ENCODE assay signal across 15 mouse cellular contexts in genomic region chr4:125824525-125824924, GRCm38 (mm10).
A peak's percentile ranks its signal among the peaks of the same experiment; 100 is the strongest.
DNase-seq lines count a peak whose midpoint lies in the region; ATAC-seq and TF ChIP-seq lines count a peak whose summit lies in the region.
"Had no signal": no experiment of that assay in that cellular context is flagged by ENCODE, and none has a peak within 500 bp of the region (broad histone marks: within the 10 kb centered on the region; RNA-seq: fewer than 3 reads in every experiment).

No protein-coding gene starts in this region.

- H3K9me3 ChIP-seq in forebrain, embryonic 16.5 days (ENCODE audit: control insufficient read depth, low read length): no peaks in the 10 kb centered on the region
- H3K9me3 ChIP-seq: limb, embryonic 15.5 days; lung, embryonic 15.5 days; midbrain, embryonic 12.5 days; neural tube, embryonic 13.5 days; stomach, embryonic 15.5 days had no signal

- 45% methylated on average over 3 of the region's 3 CpGs for WGBS in forebrain, embryonic 16.5 days
- WGBS in lung, adult 2 months: 14% methylated on average over 3 of the region's 3 CpGs

- no peak overlapping the region for H3K4me3 ChIP-seq in forebrain, embryonic 16.5 days (replicated peaks; ENCODE audit: low read length)
- no peak overlapping the region for H3K4me3 ChIP-seq in lung, adult 2 months (replicated peaks; ENCODE audit: extremely low read depth, low read depth, low read length)
- H3K4me3 ChIP-seq: limb, embryonic 15.5 days; lung, embryonic 15.5 days; midbrain, embryonic 12.5 days; neural tube, embryonic 13.5 days; stomach, embryonic 15.5 days had no signal

- H3K27ac ChIP-seq in forebrain, embryonic 16.5 days (ENCODE audit: low read length): peak overlapping the region; percentile 37; the same call in 1 of the 2 replicates
- H3K27ac ChIP-seq: kidney, postnatal 0 days; limb, embryonic 15.5 days; lung, embryonic 15.5 days; midbrain, embryonic 12.5 days; neural tube, embryonic 13.5 days; stomach, embryonic 15.5 days had no signal

- no peak for TF ChIP-seq CTCF in lung, adult 2 months (IDR thresholded peaks at IDR 0.05; ENCODE audit: insufficient read depth, low read length)

- H3K4me2 ChIP-seq in forebrain, embryonic 16.5 days (ENCODE audit: low read length): no peak overlapping the region
- H3K4me2 ChIP-seq: limb, embryonic 15.5 days; lung, embryonic 15.5 days; midbrain, embryonic 12.5 days; neural tube, embryonic 13.5 days; stomach, embryonic 15.5 days had no signal

- H3K36me3 ChIP-seq in forebrain, embryonic 16.5 days (ENCODE audit: control insufficient read depth, insufficient read depth): no peaks in the 10 kb centered on the region
- H3K36me3 ChIP-seq: limb, embryonic 15.5 days; lung, embryonic 15.5 days; midbrain, embryonic 12.5 days; neural tube, embryonic 13.5 days; stomach, embryonic 15.5 days had no signal

- intact Hi-C loops in left cerebral cortex, postnatal 4 days (cut with DNase I): no loop called here

- H3K27me3 ChIP-seq in forebrain, embryonic 16.5 days (replicated peaks; ENCODE audit: control insufficient read depth, insufficient read depth, low read length): no peaks in the 10 kb centered on the region
- H3K27me3 ChIP-seq: lung, embryonic 15.5 days; Patski; stomach, embryonic 15.5 days had no signal

- no peak for TF ChIP-seq POLR2A in lung, adult 2 months (IDR thresholded peaks at IDR 0.05; ENCODE audit: borderline replicate concordance, extremely low read depth, low read depth, low read length)

- peaks cover 19% of the 10 kb centered on the region for H3K4me1 ChIP-seq in forebrain, embryonic 16.5 days (replicated peaks; ENCODE audit: control insufficient read depth, insufficient read depth, low read length)
- no peaks in the 10 kb centered on the region for H3K4me1 ChIP-seq in lung, adult 2 months (ENCODE audit: control insufficient read depth, insufficient read depth, low read length)
- H3K4me1 ChIP-seq: lung, embryonic 15.5 days; midbrain, embryonic 12.5 days; stomach, embryonic 15.5 days had no signal

- DNase-seq in brain, adult 2 months (ENCODE audit: low read depth, low spot score): peak; percentile 85
- peak; percentile 75 for DNase-seq in layer of hippocampus, adult 9-11 months
- DNase-seq in left cerebral cortex, postnatal 4 days: peak; percentile 10
- DNase-seq in lung, adult 2 months: no peak
- DNase-seq in heart, postnatal 4 days: no peak
- DNase-seq: heart, postnatal 14 days had no signal

- peak; percentile 84 for ATAC-seq in forebrain, embryonic 16.5 days
- no peak for ATAC-seq in megakaryocyte-erythroid progenitor cell, adult 5-6 weeks (replicated peaks; ENCODE audit: low FRiP score, low TSS enrichment, poor library complexity, severe bottlenecking)
- ATAC-seq: Patski had no signal

- no peak overlapping the region for H3K9ac ChIP-seq in forebrain, embryonic 16.5 days (replicated peaks; ENCODE audit: low read depth, low read length)
- H3K9ac ChIP-seq: limb, embryonic 15.5 days; lung, embryonic 15.5 days; midbrain, embryonic 12.5 days; neural tube, embryonic 13.5 days; stomach, embryonic 15.5 days had no signal

Comparison
In these comparisons a context has a peak if more than half of its experiments do, and no peak if none do; other contexts are left out.
1. DNase-seq: peak in brain, adult 2 months (single experiment), layer of hippocampus, adult 9-11 months (single experiment) and left cerebral cortex, postnatal 4 days (single experiment); none in lung, adult 2 months (single experiment) and heart, postnatal 4 days (single experiment).